Mouse (Mus musculus): ENCODE measurements at regions not wholly inside any gene's neighbourhood (a gene's known extent, or its start where the extent isn't known, plus 50 kb on each side); places are given as distances from the start of the nearest gene placed in this dataset.
A peak's percentile ranks its signal among the peaks of the same experiment; 100 is the strongest.

- TF ChIP-seq POLR2A (IDR thresholded peaks at IDR 0.05; ENCODE audit: borderline replicate concordance, extremely low read depth, insufficient read depth, insufficient read length, poor library complexity, severe bottlenecking) (no peak), CTCF (IDR thresholded peaks at IDR 0.05; ENCODE audit: borderline replicate concordance, extremely low read depth, insufficient read depth, insufficient read length) (no peak)
- DNase-seq (ENCODE audit: low read depth): peak; percentile 60
Measured at GRCm38 (mm10) chr8:29686594-29686993, 2239.1 kb downstream of the Poteg start.

- no peak for TF ChIP-seq CTCF (IDR thresholded peaks at IDR 0.05; ENCODE audit: borderline replicate concordance, extremely low read depth, insufficient read depth, insufficient read length)
- TF ChIP-seq POLR2A (IDR thresholded peaks at IDR 0.05; ENCODE audit: borderline replicate concordance, extremely low read depth, insufficient read depth, insufficient read length, poor library complexity, severe bottlenecking): no peak
- no peak for DNase-seq (ENCODE audit: low read depth)
Measured at GRCm38 (mm10) chr8:29695698-29696097, 2248.2 kb downstream of the Poteg start.
